Mouse (Mus musculus) liver, embryonic 14.5 days (tissue): ENCODE data around the gene Akr1c12. TPM values are rescaled to one million over a fixed set of nuclear protein-coding genes. Genes with fewer than 3 reads are reported as not detected.

Source experiments
- ATAC-seq: fragments of 200-750 bp; cut with Nextera tagmentation; 2 replicates; pipeline ENCODE4 v1.8.0; 2017; ENCODE audit warnings: moderate number of reproducible peaks, mild to moderate bottlenecking, moderate library complexity; ENCODE audit not compliant: insufficient read depth
- DNase-seq, 3 experiments: peaks; one replicate each; pipeline ENCODE4 v3.0.0-alpha.2; 2012 to 2013; ENCODE audit warnings: low read depth in 3 of 3, low spot score in 3 of 3
- H3K27ac ChIP-seq: fragments of 300-500 bp; sonication (generic); 2 replicates; pipeline ENCODE4 v1.5.1; 2014; ENCODE audit warnings: moderate library complexity, mild to moderate bottlenecking, control low read depth, inconsistent platforms
- H3K27me3 ChIP-seq: fragments of 300-500 bp; sonication (generic); 2 replicates; pipeline ENCODE4 v1.6.1; 2014; ENCODE audit warnings: mild to moderate bottlenecking, low read length, moderate library complexity; ENCODE audit not compliant: control insufficient read depth, insufficient read depth
- H3K36me3 ChIP-seq: fragments of 300-500 bp; sonication (generic); replicated peaks from 2 replicates; pipeline ENCODE4 v1.6.1; 2014; ENCODE audit warnings: low read depth; ENCODE audit not compliant: control insufficient read depth, insufficient read depth
- H3K4me1 ChIP-seq, 2 experiments: fragments of 200-500 bp in 1 of 2; fragments of 300-500 bp in 1 of 2; sonication (generic) in 1 of 2; replicated peaks; 2 replicates each; pipeline ENCODE4 v1.6.1; 2012 to 2014; ENCODE audit warnings: antibody characterized with exemption in 1 of 2, inconsistent platforms in 1 of 2, low read length in 1 of 2; ENCODE audit not compliant: control insufficient read depth in 2 of 2, insufficient read depth in 2 of 2
- H3K4me2 ChIP-seq: fragments of 300-500 bp; sonication (generic); 2 replicates; pipeline ENCODE4 v1.6.1; 2014; ENCODE audit warnings: low read depth, mild to moderate bottlenecking, control low read depth, moderate library complexity
- H3K4me3 ChIP-seq, 2 experiments: fragments of 200-500 bp in 1 of 2; fragments of 300-500 bp in 1 of 2; sonication (generic) in 1 of 2; 2 replicates each; pipeline ENCODE4 v1.5.1; 2012 to 2014; ENCODE audit warnings: low read depth in 2 of 2, low read length in 2 of 2, mild to moderate bottlenecking in 2 of 2, control low read depth in 1 of 2, inconsistent platforms in 1 of 2, moderate library complexity in 1 of 2; ENCODE audit not compliant: insufficient read depth in 1 of 2
- H3K9ac ChIP-seq: fragments of 300-500 bp; sonication (generic); replicated peaks from 2 replicates; pipeline ENCODE4 v1.6.1; 2014; ENCODE audit warnings: mild to moderate bottlenecking, control low read depth, moderate library complexity
- H3K9me3 ChIP-seq: fragments of 300-500 bp; sonication (generic); 2 replicates; pipeline ENCODE4 v1.6.1; 2016; ENCODE audit warnings: low read length, mixed read lengths; ENCODE audit not compliant: control insufficient read depth
- CTCF ChIP-seq: IDR thresholded peaks from 2 replicates; pipeline ENCODE4 v1.5.1; 2016; ENCODE audit warnings: antibody characterized with exemption, low read depth, control low read depth
- EP300 ChIP-seq: IDR thresholded peaks from 2 replicates; pipeline ENCODE4 v1.6.1; 2016; ENCODE audit warnings: antibody characterized with exemption, low read depth
- WGBS: fragments of 180-500 bp; shearing (Covaris S2); extraction: QIAGEN DNeasy Blood & Tissue Kit; methylation state at CpG from one replicate; pipeline ENCODE4 v1.1.7; 2014; ENCODE audit not compliant: insufficient replicate concordance; 5-methylcytosine and 5-hydroxymethylcytosine counted together
- polyA plus RNA-seq, 2 experiments: library from polyadenylated mRNA; depleted of rRNA in 1 of 2; stranded (reverse) in 1 of 2; unstranded in 1 of 2; fragments of >200 nt; fragmentation: Nextera tagmentation in 1 of 2; extraction: Ambion mirVana in 1 of 2; gene quantifications; 2 replicates each; pipeline versions ENCODE4 v1.2.1 to v1.2.3; 2012 to 2014

Gene Akr1c12
- polyA plus RNA-seq (2012; rRNA removed) = 3.9 and 7.1 TPM in 2 replicates
- polyA plus RNA-seq (2014; fragmentation: Nextera tagmentation; extraction: Ambion mirVana) = 13.8 and 15.1 TPM in 2 replicates

DNA sequence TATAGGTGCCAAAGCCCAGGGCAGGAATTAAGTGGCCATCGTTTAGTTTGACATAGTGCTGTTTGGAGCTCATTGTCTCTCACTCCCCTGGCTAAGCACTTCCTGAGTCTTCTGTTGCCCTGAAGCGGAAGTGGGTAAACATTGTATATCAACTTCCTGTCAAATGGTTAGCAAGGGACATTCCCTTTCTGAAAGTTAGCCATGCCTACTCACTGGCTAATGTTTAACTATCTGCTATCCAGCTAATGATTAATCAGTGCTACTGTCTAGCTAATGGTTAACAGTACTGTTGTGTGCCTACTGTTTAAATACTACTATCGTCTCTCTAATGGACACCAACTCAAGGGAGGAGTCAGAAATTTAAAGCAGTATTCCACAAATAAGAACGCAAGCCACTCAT lies at the start of gene Akr1c12:
Akr1c12 (minus strand) TSS at position 150 of the 400 bp plus-strand sequence.
- Histone ChIP-seq H3K9ac (no peak within 1 kb of the TSS), H3K4me2 (peak within 1 kb of the TSS; percentile 26), H3K4me3 (no peak within 1 kb of the TSS), H3K27me3 (no peaks in the 10 kb centered on the region), H3K27ac (no peak within 1 kb of the TSS), H3K9me3 (no peaks in the 10 kb centered on the region), H3K4me1 (no peaks in the 10 kb centered on the region), H3K36me3 (no peaks in the 10 kb centered on the region)
- DNase-seq (peak in 1 of 3 experiments; percentile 13), ATAC-seq (peak; percentile 68)
- TF ChIP-seq CTCF = no peak
- TF ChIP-seq EP300 = no peak
- WGBS = 34% methylated on average over 4 of the region's 4 CpGs

DNA sequence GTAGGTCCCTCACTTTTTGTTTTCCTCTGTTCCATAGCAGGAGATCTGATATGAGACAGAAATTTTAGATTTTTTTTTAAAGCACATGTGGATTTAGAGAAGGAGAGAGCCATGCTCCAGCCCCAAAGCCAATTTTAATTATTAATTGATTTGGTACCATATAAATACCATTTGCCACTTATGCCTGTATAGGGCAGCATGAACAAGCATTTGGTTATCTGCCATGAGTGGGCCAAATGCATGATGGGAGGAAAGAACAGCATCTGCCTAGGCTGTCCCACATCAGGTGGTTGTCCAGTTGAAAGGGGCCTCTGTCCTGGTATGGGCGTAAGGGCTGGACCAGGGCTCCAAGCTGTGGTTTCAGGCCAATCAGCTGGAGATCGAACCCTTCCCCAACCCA lies 39.5 kb upstream of the Akr1c12 start:
- H3K27me3 ChIP-seq = no peaks in the 10 kb centered on the region
- H3K36me3 ChIP-seq = no peaks in the 10 kb centered on the region
- H3K4me1 ChIP-seq = no peaks in the 10 kb centered on the region
- H3K4me2 ChIP-seq = no peak overlapping the region
- no peak for TF ChIP-seq CTCF
- no peak for TF ChIP-seq EP300
- DNase-seq = no peak
- H3K9me3 ChIP-seq = no peaks in the 10 kb centered on the region
- H3K9ac ChIP-seq = no peak overlapping the region
- ATAC-seq = no peak
- no peak overlapping the region for H3K27ac ChIP-seq
- WGBS = 60% methylated on average over 2 of the region's 2 CpGs
- H3K4me3 ChIP-seq = no peak overlapping the region

DNA sequence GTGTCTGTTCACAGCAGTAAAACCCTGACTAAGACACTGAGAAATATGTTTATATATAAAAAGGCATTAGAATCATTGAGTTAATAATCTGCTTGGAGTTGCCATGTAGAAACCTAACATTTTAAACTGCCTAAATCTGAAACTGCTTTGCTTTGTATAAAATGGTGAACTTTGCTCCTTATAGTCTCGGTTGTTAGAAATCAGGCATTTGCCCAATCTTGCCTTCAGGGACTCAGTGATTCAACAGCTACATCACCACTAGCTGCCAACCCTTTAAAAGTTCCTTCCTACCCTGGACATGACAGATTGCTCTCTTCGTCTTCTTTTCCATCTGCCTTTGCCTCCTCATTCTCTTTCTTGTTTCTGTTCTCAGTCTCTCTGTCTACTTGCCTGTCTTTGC lies 34.7 kb upstream of the Akr1c12 start:
- Histone ChIP-seq H3K36me3 (no peaks in the 10 kb centered on the region), H3K9ac (no peak overlapping the region), H3K9me3 (no peaks in the 10 kb centered on the region), H3K27me3 (no peaks in the 10 kb centered on the region), H3K27ac (no peak overlapping the region), H3K4me3 (no peak overlapping the region), H3K4me1 (no peaks in the 10 kb centered on the region), H3K4me2 (no peak overlapping the region)
- 61% methylated on average over 2 of the region's 2 CpGs for WGBS
- no peak for TF ChIP-seq CTCF
- no peak for TF ChIP-seq EP300
- no peak for DNase-seq
- no peak for ATAC-seq

DNA sequence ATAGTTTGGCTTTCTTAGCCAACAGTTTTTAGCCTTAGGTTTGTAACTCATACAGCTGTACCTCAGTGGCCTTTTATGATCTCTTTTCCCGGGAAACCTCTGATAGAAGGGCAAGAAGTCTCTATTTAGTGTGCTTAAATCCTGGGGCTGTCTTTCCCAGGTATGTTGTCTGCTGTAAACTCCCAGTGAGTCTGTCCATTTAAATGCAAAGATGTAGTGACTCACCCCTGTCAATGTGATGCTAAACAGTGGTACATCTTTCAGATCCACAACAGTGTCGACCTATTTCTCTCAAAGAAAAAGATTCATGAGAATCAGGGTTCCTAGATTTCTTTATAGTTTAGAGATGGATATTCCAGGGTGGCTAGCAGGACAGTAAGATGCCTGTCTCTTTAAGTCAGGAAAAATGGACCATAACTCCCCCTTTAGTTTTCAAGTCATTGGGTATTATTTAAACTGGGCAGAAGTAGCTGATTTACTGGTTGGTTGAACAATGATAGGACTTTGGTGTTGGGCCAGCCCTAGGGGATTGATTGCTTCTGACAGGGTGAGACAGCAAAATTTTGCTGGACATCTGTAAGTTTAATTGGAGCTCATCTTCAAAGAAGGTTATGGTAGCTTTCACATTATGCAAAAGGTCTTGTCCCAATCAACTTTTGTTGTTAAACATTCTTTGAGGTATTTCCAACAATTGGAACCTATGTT lies 25.8 kb upstream of the Akr1c12 start:
- ATAC-seq (no peak), DNase-seq (no peak)
- no peak for TF ChIP-seq CTCF
- no peak for TF ChIP-seq EP300
- Histone ChIP-seq H3K4me1 (no peaks in the 10 kb centered on the region), H3K9me3 (no peaks in the 10 kb centered on the region), H3K4me3 (no peak overlapping the region), H3K27ac (no peak overlapping the region), H3K4me2 (no peak overlapping the region), H3K27me3 (no peaks in the 10 kb centered on the region), H3K36me3 (no peaks in the 10 kb centered on the region), H3K9ac (no peak overlapping the region)
- 28% methylated on average over 2 of the region's 2 CpGs for WGBS

DNA sequence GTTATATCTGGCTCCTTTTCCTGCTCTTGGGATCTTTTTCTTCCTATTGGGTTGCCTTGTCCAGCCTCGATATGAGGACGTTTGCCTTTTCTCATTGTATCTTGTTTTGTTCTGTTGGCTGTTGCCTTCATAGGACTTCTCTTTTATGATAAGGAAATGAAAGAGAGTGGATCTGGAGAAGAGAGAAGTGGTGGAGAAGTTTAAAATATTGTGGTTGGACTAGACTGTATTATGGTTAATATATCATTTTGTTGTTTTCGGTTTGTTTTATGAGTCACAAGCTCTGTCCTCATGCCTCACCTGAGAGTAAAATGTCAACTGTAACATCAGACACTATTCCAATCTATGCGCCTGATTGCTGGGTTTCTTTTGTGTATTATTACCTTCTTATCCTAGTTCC lies 17.8 kb upstream of the Akr1c12 start:
- H3K36me3 ChIP-seq = no peaks in the 10 kb centered on the region
- no peaks in the 10 kb centered on the region for H3K9me3 ChIP-seq
- TF ChIP-seq EP300 (no peak), CTCF (no peak)
- ATAC-seq (no peak), DNase-seq (no peak)
- H3K27me3 ChIP-seq = no peaks in the 10 kb centered on the region
- WGBS = 67% methylated on average over 4 of the region's 4 CpGs
- no peak overlapping the region for H3K27ac ChIP-seq
- H3K4me3 ChIP-seq = no peak overlapping the region
- no peak overlapping the region for H3K9ac ChIP-seq
- H3K4me1 ChIP-seq = no peaks in the 10 kb centered on the region
- H3K4me2 ChIP-seq = no peak overlapping the region
